Mouse (Mus musculus) C2C12 (cell line): Measurements from ENCODE around the gene Mbnl1.

Source experiments
- CEBPB ChIP-seq: IDR thresholded peaks from one replicate; pipeline ENCODE4 v1.6.1; 2011; ENCODE audit warnings: low read depth, mild to moderate bottlenecking, control low read depth, moderate library complexity
- CTCF ChIP-seq: IDR thresholded peaks from one replicate; pipeline ENCODE4 v1.5.1; 2011; ENCODE audit not compliant: control insufficient read depth, insufficient read depth, insufficient read length
- USF1 ChIP-seq: IDR thresholded peaks from one replicate; pipeline ENCODE4 v1.6.1; 2011; ENCODE audit warnings: low read depth, mild to moderate bottlenecking, control low read depth, moderate library complexity

GRCm38 (mm10) chr3:60517234-60517787 lies 44.7 kb downstream of the Mbnl1 start:
- TF ChIP-seq CTCF = no peak
- TF ChIP-seq USF1 = no peak
- no peak for TF ChIP-seq CEBPB
